Mouse (Mus musculus) ES-CJ7 (cell line): ENCODE results near the gene Clcn6.

Experiments
- DNase-seq: peaks from one replicate; pipeline ENCODE4 v3.0.0; 2011; ENCODE audit warnings: low read depth, low spot score

Gene Clcn6

GRCm38 (mm10) chr4:148040029-148040830, 1.6 kb upstream of the Clcn6 start:
- no peak for DNase-seq

GRCm38 (mm10) chr4:148039254-148040028, 820 bp upstream of the Clcn6 start:
- no peak for DNase-seq

GRCm38 (mm10) chr4:148038079-148038599, 482 bp downstream of the Clcn6 start:
- no peak for DNase-seq

GRCm38 (mm10) chr4:148035440-148035839, 3.2 kb downstream of the Clcn6 start:
- DNase-seq, result no peak

GRCm38 (mm10) chr4:148033858-148034410, 4.7 kb downstream of the Clcn6 start:
- peak; percentile 81 for DNase-seq

GRCm38 (mm10) chr4:148030506-148030905, 8.1 kb downstream of the Clcn6 start:
- DNase-seq, result no peak

GRCm38 (mm10) chr4:148029297-148029696, 9.3 kb downstream of the Clcn6 start:
- no peak for DNase-seq

GRCm38 (mm10) chr4:148024003-148024402, 14.6 kb downstream of the Clcn6 start:
- DNase-seq, result no peak

- DNase-seq, result no peak
Observed at GRCm38 (mm10) chr4:148018410-148018809, 20.2 kb downstream of the Clcn6 start.

GRCm38 (mm10) chr4:148016981-148017380, 21.6 kb downstream of the Clcn6 start:
- DNase-seq, result no peak

GRCm38 (mm10) chr4:148015418-148015817, 23.2 kb downstream of the Clcn6 start:
- peak; percentile 50 for DNase-seq

- DNase-seq, result no peak
Observed at GRCm38 (mm10) chr4:148012216-148012615, 26.4 kb downstream of the Clcn6 start.

GRCm38 (mm10) chr4:148011332-148011731, 27.3 kb downstream of the Clcn6 start:
- DNase-seq, result no peak

GRCm38 (mm10) chr4:148009641-148010040, 29.0 kb downstream of the Clcn6 start:
- no peak for DNase-seq

- DNase-seq, result no peak
Observed at GRCm38 (mm10) chr4:148008412-148008811, 30.2 kb downstream of the Clcn6 start.

- no peak for DNase-seq
Observed at GRCm38 (mm10) chr4:148004361-148004760, 34.3 kb downstream of the Clcn6 start.

GRCm38 (mm10) chr4:148001866-148002265, 36.8 kb downstream of the Clcn6 start:
- DNase-seq, result no peak

GRCm38 (mm10) chr4:148001013-148001789, 37.4 kb downstream of the Clcn6 start:
- no peak for DNase-seq

- no peak for DNase-seq
Observed at GRCm38 (mm10) chr4:148000202-148000772, 38.3 kb downstream of the Clcn6 start, which contains the start of gene Nppa. Gene Nppa (plus strand): TSS chr4:148000722.

- DNase-seq, result no peak
Observed at GRCm38 (mm10) chr4:147995311-147995710, 43.3 kb downstream of the Clcn6 start.

- DNase-seq, result no peak
Observed at GRCm38 (mm10) chr4:147993571-147994095, 45.0 kb downstream of the Clcn6 start.
